Mouse (Mus musculus): ENCODE results near the gene Atf7.

GRCm38 (mm10) chr15:102624970-102625686 is at the start of gene Atf7, which contains the start of gene Gm28047:
- TF ChIP-seq CTCF (IDR thresholded peaks at IDR 0.05; ENCODE audit: low read depth, low read length): no peak
- TF ChIP-seq POLR2A (IDR thresholded peaks at IDR 0.05; ENCODE audit: extremely low read depth, insufficient read depth, low read length): peak; percentile 46; the same call in 1 of the 2 replicates

Data from liver, adult 2 months (tissue).